10 mouse cellular contexts compared by ENCODE assay signal in genomic region chr8:12931426-12931825, GRCm38 (mm10). TPM values are rescaled to one million over a fixed set of nuclear protein-coding genes. Genes with fewer than 3 reads are reported as not detected.
DNase-seq lines count a peak whose midpoint lies in the region; ATAC-seq and TF ChIP-seq lines count a peak whose summit lies in the region.
"Had no signal": no experiment of that assay in that cellular context is flagged by ENCODE, and none has a peak within 500 bp of the region (broad histone marks: within the 10 kb centered on the region; RNA-seq: fewer than 3 reads in every experiment).

No protein-coding gene starts in this region.

- peaks cover 65% of the 10 kb centered on the region for H3K4me1 ChIP-seq in cerebellum, adult 2 months (ENCODE audit: control insufficient read depth, insufficient read depth, low read length)
- peaks cover 9% of the 10 kb centered on the region for H3K4me1 ChIP-seq in lung, adult 2 months (ENCODE audit: control insufficient read depth, insufficient read depth, low read length)
- H3K4me1 ChIP-seq in intestine, postnatal 0 days (replicated peaks; ENCODE audit: control insufficient read depth, insufficient read depth, low read length) = 0 out of 2 replicates have a peak, but pooled peaks cover 2% of the 10 kb centered on the region
- H3K4me1 ChIP-seq in neural tube, embryonic 15.5 days = peaks cover 47% of the 10 kb centered on the region

- 30% methylated on average over 11 of the region's 11 CpGs for WGBS in cerebellum, adult 2 months
- 23% methylated on average over 11 of the region's 11 CpGs for WGBS in lung, adult 2 months
- WGBS in intestine, postnatal 0 days = 24% methylated on average over 11 of the region's 11 CpGs
- 31% methylated on average over 11 of the region's 11 CpGs for WGBS in neural tube, embryonic 15.5 days

- H3K36me3 ChIP-seq in intestine, postnatal 0 days (ENCODE audit: control insufficient read depth, insufficient read depth) = no peaks in the 10 kb centered on the region
- no peaks in the 10 kb centered on the region for H3K36me3 ChIP-seq in neural tube, embryonic 15.5 days

- ATAC-seq in intestine, postnatal 0 days = peak; percentile 21; the same call in 1 of the 2 replicates
- ATAC-seq in neural tube, embryonic 15.5 days (ENCODE audit: low FRiP score) = no peak
- no peak for ATAC-seq in activated CD4-positive, CD25-positive, alpha-beta regulatory T cell, adult 4 months
- ATAC-seq: Patski had no signal

- no peaks in the 10 kb centered on the region for H3K27me3 ChIP-seq in cerebellum, adult 2 months (ENCODE audit: control insufficient read depth, insufficient read depth, low read length)
- H3K27me3 ChIP-seq in intestine, postnatal 0 days (replicated peaks; ENCODE audit: control insufficient read depth, insufficient read depth, low read length) = no peaks in the 10 kb centered on the region
- no peaks in the 10 kb centered on the region for H3K27me3 ChIP-seq in neural tube, embryonic 15.5 days (replicated peaks)
- H3K27me3 ChIP-seq: Patski had no signal

- TF ChIP-seq CTCF in cerebellum, adult 2 months (IDR thresholded peaks at IDR 0.05; ENCODE audit: borderline replicate concordance, insufficient read depth, low read depth, low read length) = no peak
- TF ChIP-seq CTCF in lung, adult 2 months (IDR thresholded peaks at IDR 0.05; ENCODE audit: insufficient read depth, low read length) = no peak
- TF ChIP-seq CTCF in intestine, postnatal 0 days (IDR thresholded peaks at IDR 0.05; ENCODE audit: low read depth) = no peak

- no peak overlapping the region for H3K9ac ChIP-seq in intestine, postnatal 0 days (ENCODE audit: low read depth, low read length)
- no peak overlapping the region for H3K9ac ChIP-seq in neural tube, embryonic 15.5 days (replicated peaks)

- no peak overlapping the region for H3K4me3 ChIP-seq in cerebellum, adult 2 months (replicated peaks; ENCODE audit: insufficient read depth, low read depth, low read length)
- H3K4me3 ChIP-seq in lung, adult 2 months (replicated peaks; ENCODE audit: extremely low read depth, low read depth, low read length) = peak overlapping the region; percentile 53
- H3K4me3 ChIP-seq in intestine, postnatal 0 days (ENCODE audit: low read depth, low read length) = no peak overlapping the region
- H3K4me3 ChIP-seq in neural tube, embryonic 15.5 days (replicated peaks) = no peak overlapping the region

- no peaks in the 10 kb centered on the region for H3K9me3 ChIP-seq in intestine, postnatal 0 days (ENCODE audit: control insufficient read depth)
- no peaks in the 10 kb centered on the region for H3K9me3 ChIP-seq in neural tube, embryonic 15.5 days (replicated peaks)

- no peak for DNase-seq in cerebellum, adult 2 months
- DNase-seq in cerebellum, adult 11 months = no peak
- no peak for DNase-seq in lung, adult 2 months
- no peak for DNase-seq in lung, postnatal 14 days
- DNase-seq in right cerebral cortex, postnatal 14 days = no peak
- DNase-seq: heart, postnatal 10 days had no signal

- H3K27ac ChIP-seq in cerebellum, adult 2 months (ENCODE audit: insufficient read depth, low read length) = peak overlapping the region; percentile 18; the same call in 1 of the 2 replicates
- no peak overlapping the region for H3K27ac ChIP-seq in intestine, postnatal 0 days (ENCODE audit: low read depth, low read length)
- H3K27ac ChIP-seq in neural tube, embryonic 15.5 days (replicated peaks) = peak overlapping the region; percentile 11

- peak overlapping the region; percentile 37 for H3K4me2 ChIP-seq in intestine, postnatal 0 days (replicated peaks; ENCODE audit: low read depth)
- peak overlapping the region; percentile 9; the same call in 1 of the 2 replicates for H3K4me2 ChIP-seq in neural tube, embryonic 15.5 days

- no peak for TF ChIP-seq POLR2A in cerebellum, adult 2 months (IDR thresholded peaks at IDR 0.05; ENCODE audit: borderline replicate concordance, insufficient read depth, low read length)
- peak; percentile 31; the same call in 1 of the 2 replicates for TF ChIP-seq POLR2A in lung, adult 2 months (IDR thresholded peaks at IDR 0.05; ENCODE audit: borderline replicate concordance, extremely low read depth, low read depth, low read length)

RNA-seq across cellular contexts. Expression of gene Mcf2l, which starts 57.8 kb away (rescaled TPM):
- 150 and 158 TPM in 2 replicates for polyA plus RNA-seq in cerebellum, adult 2 months (2012; rRNA removed)
- polyA plus RNA-seq in lung, adult 2 months (2012; rRNA removed) = 42.8 and 65.2 TPM in 2 replicates
- polyA plus RNA-seq in intestine, postnatal 0 days (2015; fragmentation: Nextera tagmentation; extraction: Ambion mirVana) = 5.7 and 6.7 TPM in 2 replicates
- 104 and 120 TPM in 2 replicates for polyA plus RNA-seq in neural tube, embryonic 15.5 days (2015; fragmentation: Nextera tagmentation; extraction: Ambion mirVana)
- under 1 TPM in 1 of 2 experiments, not detected in 1; 0.40 TPM for polyA plus RNA-seq in activated CD4-positive, CD25-positive, alpha-beta regulatory T cell, adult 4 months (2017; shearing (Covaris generic))
